Mouse (Mus musculus): Measurements from ENCODE around the gene Myoz1.

- TF ChIP-seq POLR2A (IDR thresholded peaks at IDR 0.05; ENCODE audit: borderline replicate concordance, extremely low read depth, insufficient read depth, insufficient read length, poor library complexity, severe bottlenecking) (no peak), CTCF (IDR thresholded peaks at IDR 0.05; ENCODE audit: borderline replicate concordance, extremely low read depth, insufficient read depth, insufficient read length) (no peak)
Observed at GRCm38 (mm10) chr14:20619131-20619530, 37.2 kb downstream of the Myoz1 start.
